Mouse (Mus musculus): Measurements from ENCODE around the gene Ncor2. TPM values are rescaled to one million over a fixed set of nuclear protein-coding genes. Genes with fewer than 3 reads are reported as not detected.

Gene Ncor2
- polyA plus RNA-seq, 1 experiment, result 75.8 TPM

DNA sequence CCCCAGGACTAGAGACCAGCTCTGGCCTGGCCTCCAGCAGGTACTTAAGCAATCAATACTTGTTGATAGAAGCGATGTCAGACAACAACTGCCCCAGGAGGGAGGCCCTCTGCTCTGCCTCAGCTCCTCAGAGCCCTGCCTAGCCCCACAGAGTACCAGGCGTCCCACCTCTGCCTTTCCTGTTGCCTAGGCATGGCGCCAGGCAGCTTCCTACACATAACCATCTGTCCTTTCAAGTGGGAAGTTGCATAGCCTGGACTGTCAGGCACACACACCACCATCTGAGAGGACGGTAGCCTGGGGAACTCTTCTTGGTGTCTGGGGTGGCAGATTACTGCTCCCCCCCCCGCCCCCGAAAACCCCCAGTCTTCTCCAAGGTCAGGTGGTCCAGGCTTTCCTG, 182.2 kb downstream of the Ncor2 start:
- Histone ChIP-seq H3K27ac (ENCODE audit: control insufficient read depth, insufficient read depth, low read length) (no peak overlapping the region), H3K36me3 (ENCODE audit: control insufficient read depth, insufficient read depth, low read length) (no peaks in the 10 kb centered on the region), H3K4me1 (replicated peaks; ENCODE audit: control insufficient read depth, insufficient read depth, low read length) (peaks cover 6% of the 10 kb centered on the region; the same call in 1 of the 2 replicates), H3K4me3 (ENCODE audit: control insufficient read depth, insufficient read depth, low read length) (no peak overlapping the region), H3K27me3 (ENCODE audit: control insufficient read depth, insufficient read depth, low read length) (no peaks in the 10 kb centered on the region)
- no peak for DNase-seq
- 12% methylated on average over 6 of the region's 6 CpGs for WGBS
- TF ChIP-seq CTCF (IDR thresholded peaks at IDR 0.05; ENCODE audit: borderline replicate concordance, control insufficient read depth, extremely low read depth, insufficient read depth, low read length, poor library complexity), result no peak
- TF ChIP-seq POLR2A (IDR thresholded peaks at IDR 0.05; ENCODE audit: control insufficient read depth, extremely low read depth, insufficient read depth, low read length, poor library complexity), result no peak

DNA sequence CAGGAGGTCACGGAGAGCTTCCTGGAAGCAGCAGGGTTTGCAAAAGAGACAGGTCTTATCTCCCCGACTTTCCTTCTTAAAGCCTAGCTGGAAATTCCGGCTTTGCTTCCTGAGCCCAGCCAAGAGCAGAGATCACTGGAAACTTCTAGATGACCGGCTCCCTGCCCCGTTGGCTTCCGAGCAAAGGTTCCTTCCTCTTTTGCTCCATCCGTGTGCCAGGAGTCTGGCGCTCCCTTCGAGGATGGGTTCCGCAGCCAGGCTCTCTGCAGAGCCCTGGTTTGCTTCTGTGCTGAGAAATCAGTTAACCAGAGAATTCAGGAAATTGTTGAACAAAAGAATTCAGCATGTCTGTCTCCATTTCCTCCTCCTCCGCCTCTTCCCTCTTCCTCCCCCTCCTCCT, 186.1 kb downstream of the Ncor2 start:
- Histone ChIP-seq H3K4me3 (ENCODE audit: control insufficient read depth, insufficient read depth, low read length) (no peak overlapping the region), H3K27me3 (ENCODE audit: control insufficient read depth, insufficient read depth, low read length) (no peaks in the 10 kb centered on the region), H3K4me1 (replicated peaks; ENCODE audit: control insufficient read depth, insufficient read depth, low read length) (peaks cover 6% of the 10 kb centered on the region; the same call in 1 of the 2 replicates), H3K36me3 (ENCODE audit: control insufficient read depth, insufficient read depth, low read length) (no peaks in the 10 kb centered on the region), H3K27ac (ENCODE audit: control insufficient read depth, insufficient read depth, low read length) (no peak overlapping the region)
- DNase-seq, result no peak
- 23% methylated on average over 11 of the region's 11 CpGs for WGBS
- TF ChIP-seq POLR2A (IDR thresholded peaks at IDR 0.05; ENCODE audit: control insufficient read depth, extremely low read depth, insufficient read depth, low read length, poor library complexity), result no peak
- TF ChIP-seq CTCF (IDR thresholded peaks at IDR 0.05; ENCODE audit: borderline replicate concordance, control insufficient read depth, extremely low read depth, insufficient read depth, low read length, poor library complexity), result no peak

DNA sequence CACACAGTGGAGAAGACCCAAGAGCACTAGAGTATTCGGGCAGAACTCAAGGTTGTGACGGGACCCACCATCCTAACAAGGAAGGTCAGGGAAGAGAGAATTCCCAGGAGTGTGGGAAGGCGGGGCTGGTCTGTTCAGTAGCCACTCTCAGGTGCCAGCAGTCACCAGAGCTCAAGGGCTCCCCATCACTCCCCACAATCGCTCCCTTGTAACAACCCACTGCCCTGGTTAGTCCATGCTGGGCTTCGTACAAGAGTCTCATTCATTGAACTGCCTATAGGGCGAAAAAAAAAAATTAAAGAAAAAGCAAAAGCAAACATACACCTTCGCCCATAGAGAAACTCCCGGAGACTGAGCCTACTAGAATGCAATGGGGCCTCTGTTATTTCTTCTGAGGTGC, 186.7 kb downstream of the Ncor2 start:
- no peak for DNase-seq
- WGBS, result 92% methylated on average over 8 of the region's 8 CpGs
- no peak overlapping the region for H3K4me3 ChIP-seq (ENCODE audit: control insufficient read depth, insufficient read depth, low read length)

DNA sequence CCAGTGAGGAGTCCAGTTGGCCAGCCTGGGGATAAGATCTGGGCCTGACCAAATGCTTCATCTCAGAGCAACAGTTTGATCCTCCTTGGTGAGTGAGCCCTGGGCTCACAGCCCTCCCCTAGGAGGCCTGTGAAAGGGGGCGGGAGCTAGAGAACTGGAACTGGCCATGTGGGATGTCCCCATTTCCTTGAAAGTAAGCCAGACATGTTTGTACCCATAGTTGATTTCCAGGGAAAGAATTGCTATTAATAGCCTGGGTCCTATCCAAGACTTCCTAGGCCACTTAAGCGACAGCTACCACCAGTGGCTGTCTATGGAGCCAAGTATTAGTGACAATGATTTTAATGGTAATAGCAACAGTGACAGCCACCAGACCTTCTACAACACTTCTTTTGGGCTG, 189.3 kb downstream of the Ncor2 start:
- 0 out of 2 replicates have a peak, but pooled peaks cover 3% of the 10 kb centered on the region for H3K4me1 ChIP-seq (replicated peaks; ENCODE audit: control insufficient read depth, insufficient read depth, low read length)
- no peak overlapping the region for H3K27ac ChIP-seq (ENCODE audit: control insufficient read depth, insufficient read depth, low read length)
- WGBS, result 98% methylated on average over 2 of the region's 2 CpGs
- TF ChIP-seq CTCF (IDR thresholded peaks at IDR 0.05; ENCODE audit: borderline replicate concordance, control insufficient read depth, extremely low read depth, insufficient read depth, low read length, poor library complexity) (no peak), POLR2A (IDR thresholded peaks at IDR 0.05; ENCODE audit: control insufficient read depth, extremely low read depth, insufficient read depth, low read length, poor library complexity) (no peak)
- no peak overlapping the region for H3K4me3 ChIP-seq (ENCODE audit: control insufficient read depth, insufficient read depth, low read length)
- no peak for DNase-seq
- H3K36me3 ChIP-seq (ENCODE audit: control insufficient read depth, insufficient read depth, low read length), result no peaks in the 10 kb centered on the region
- H3K27me3 ChIP-seq (ENCODE audit: control insufficient read depth, insufficient read depth, low read length), result no peaks in the 10 kb centered on the region

More for the DNA sequence above, 186.7 kb downstream of the Ncor2 start:
- TF ChIP-seq CTCF (IDR thresholded peaks at IDR 0.05; ENCODE audit: borderline replicate concordance, control insufficient read depth, extremely low read depth, insufficient read depth, low read length, poor library complexity), result no peak
- no peak for TF ChIP-seq POLR2A (IDR thresholded peaks at IDR 0.05; ENCODE audit: control insufficient read depth, extremely low read depth, insufficient read depth, low read length, poor library complexity)
- Histone ChIP-seq H3K36me3 (ENCODE audit: control insufficient read depth, insufficient read depth, low read length) (no peaks in the 10 kb centered on the region), H3K4me1 (replicated peaks; ENCODE audit: control insufficient read depth, insufficient read depth, low read length) (peaks cover 6% of the 10 kb centered on the region; the same call in 1 of the 2 replicates), H3K27ac (ENCODE audit: control insufficient read depth, insufficient read depth, low read length) (no peak overlapping the region), H3K27me3 (ENCODE audit: control insufficient read depth, insufficient read depth, low read length) (no peaks in the 10 kb centered on the region)

DNA sequence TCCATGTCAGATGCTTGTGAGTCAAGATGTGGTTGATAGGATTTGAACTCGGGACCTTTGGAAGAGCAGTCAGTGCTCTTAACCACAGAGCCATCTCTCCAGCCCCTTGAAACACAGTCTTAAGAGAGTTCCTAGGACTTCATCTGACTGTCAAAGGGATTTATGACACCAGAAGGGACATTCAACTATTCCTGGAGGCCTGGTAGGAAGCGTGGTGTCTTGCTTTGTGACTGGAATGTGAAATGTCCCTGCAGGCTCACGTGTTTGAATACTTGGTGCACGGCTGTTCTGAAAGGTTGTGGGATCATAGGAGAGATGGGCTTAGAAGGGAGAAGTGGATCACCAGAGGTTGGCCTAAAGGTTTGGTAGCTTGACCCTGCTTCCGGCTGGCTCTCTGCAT, 192.4 kb downstream of the Ncor2 start:
- Histone ChIP-seq H3K27me3 (ENCODE audit: control insufficient read depth, insufficient read depth, low read length) (no peaks in the 10 kb centered on the region), H3K27ac (ENCODE audit: control insufficient read depth, insufficient read depth, low read length) (no peak overlapping the region), H3K4me3 (ENCODE audit: control insufficient read depth, insufficient read depth, low read length) (no peak overlapping the region), H3K4me1 (replicated peaks; ENCODE audit: control insufficient read depth, insufficient read depth, low read length) (no peaks in the 10 kb centered on the region), H3K36me3 (ENCODE audit: control insufficient read depth, insufficient read depth, low read length) (no peaks in the 10 kb centered on the region)
- 98% methylated on average over 5 of the region's 5 CpGs for WGBS
- TF ChIP-seq POLR2A (IDR thresholded peaks at IDR 0.05; ENCODE audit: control insufficient read depth, extremely low read depth, insufficient read depth, low read length, poor library complexity) (no peak), CTCF (IDR thresholded peaks at IDR 0.05; ENCODE audit: borderline replicate concordance, control insufficient read depth, extremely low read depth, insufficient read depth, low read length, poor library complexity) (no peak)
- DNase-seq, result no peak

DNA sequence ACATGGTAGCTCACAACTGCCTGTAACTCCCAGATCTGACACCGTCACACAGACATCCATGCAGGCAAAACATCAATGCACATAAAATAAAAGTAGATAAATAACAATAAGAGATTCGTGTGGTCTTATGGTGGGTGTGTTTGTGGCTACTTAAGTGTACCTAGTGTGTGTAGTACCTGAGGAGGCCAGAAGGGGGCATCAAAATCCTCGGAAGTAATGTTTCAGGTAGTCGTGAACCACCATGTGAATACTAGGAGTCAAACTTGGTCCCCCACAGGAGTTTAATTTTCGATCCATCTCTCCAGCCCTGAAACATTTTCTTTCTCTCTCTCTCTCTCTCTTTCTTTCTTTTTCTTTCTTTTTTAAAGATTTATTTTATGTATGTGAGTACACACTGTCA, 192.8 kb downstream of the Ncor2 start:
- H3K4me1 ChIP-seq (replicated peaks; ENCODE audit: control insufficient read depth, insufficient read depth, low read length), result no peaks in the 10 kb centered on the region
- no peaks in the 10 kb centered on the region for H3K27me3 ChIP-seq (ENCODE audit: control insufficient read depth, insufficient read depth, low read length)
- WGBS, result 94% methylated on average over 5 of the region's 5 CpGs
- DNase-seq, result no peak
- H3K36me3 ChIP-seq (ENCODE audit: control insufficient read depth, insufficient read depth, low read length), result no peaks in the 10 kb centered on the region
- H3K27ac ChIP-seq (ENCODE audit: control insufficient read depth, insufficient read depth, low read length), result no peak overlapping the region
- TF ChIP-seq POLR2A (IDR thresholded peaks at IDR 0.05; ENCODE audit: control insufficient read depth, extremely low read depth, insufficient read depth, low read length, poor library complexity) (no peak), CTCF (IDR thresholded peaks at IDR 0.05; ENCODE audit: borderline replicate concordance, control insufficient read depth, extremely low read depth, insufficient read depth, low read length, poor library complexity) (no peak)
- no peak overlapping the region for H3K4me3 ChIP-seq (ENCODE audit: control insufficient read depth, insufficient read depth, low read length)

DNA sequence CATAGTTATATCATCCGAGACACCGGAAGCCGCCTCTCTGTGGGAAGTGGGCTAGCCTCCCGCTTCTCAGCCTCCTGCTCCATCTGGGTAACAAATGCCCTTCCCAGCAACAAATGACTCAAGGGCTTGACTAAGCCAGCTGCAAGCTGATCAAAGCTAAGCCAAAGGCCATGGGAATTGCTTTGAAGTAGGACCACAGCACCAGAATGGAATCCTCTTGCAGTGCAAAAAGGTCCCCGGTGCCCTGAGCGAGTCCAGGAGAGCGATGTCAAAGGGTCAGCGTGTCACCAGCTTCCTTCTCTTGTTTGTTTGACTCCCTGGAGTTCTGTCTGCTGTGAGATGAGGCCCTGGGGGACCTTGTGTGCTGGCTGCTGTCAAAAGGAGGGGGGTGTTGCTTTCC, 209.2 kb downstream of the Ncor2 start:
- no peak for TF ChIP-seq CTCF (IDR thresholded peaks at IDR 0.05; ENCODE audit: borderline replicate concordance, control insufficient read depth, extremely low read depth, insufficient read depth, low read length, poor library complexity)
- no peak for TF ChIP-seq POLR2A (IDR thresholded peaks at IDR 0.05; ENCODE audit: control insufficient read depth, extremely low read depth, insufficient read depth, low read length, poor library complexity)
- H3K36me3 ChIP-seq (ENCODE audit: control insufficient read depth, insufficient read depth, low read length), result no peaks in the 10 kb centered on the region
- H3K4me1 ChIP-seq (replicated peaks; ENCODE audit: control insufficient read depth, insufficient read depth, low read length), result no peaks in the 10 kb centered on the region
- DNase-seq, result no peak
- H3K27me3 ChIP-seq (ENCODE audit: control insufficient read depth, insufficient read depth, low read length), result no peaks in the 10 kb centered on the region
- H3K4me3 ChIP-seq (ENCODE audit: control insufficient read depth, insufficient read depth, low read length), result no peak overlapping the region
- no peak overlapping the region for H3K27ac ChIP-seq (ENCODE audit: control insufficient read depth, insufficient read depth, low read length)
- 87% methylated on average over 8 of the region's 8 CpGs for WGBS

Other genes with a start within 250 kb of the Ncor2 start
- gene Rflna, start 176.0 kb downstream of the Ncor2 start, polyA plus RNA-seq (2012; rRNA removed), result 3.4 and 4.5 TPM in 2 replicates
- gene Scarb1, start 161.9 kb upstream of the Ncor2 start, polyA plus RNA-seq (2012; rRNA removed), result 75.3 and 80.7 TPM in 2 replicates
- gene Gm10382, start 210.1 kb upstream of the Ncor2 start, polyA plus RNA-seq (2012; rRNA removed), result 0.18 TPM in 1 of 2 replicates, not detected in the other
- 585 and 598 TPM in 2 replicates for gene Ubc, start 211.0 kb upstream of the Ncor2 start, polyA plus RNA-seq (2012; rRNA removed)

Data from thymus, adult 2 months (tissue).